Mouse (Mus musculus): ENCODE measurements around the gene Rabac1. TPM values are rescaled to one million over a fixed set of nuclear protein-coding genes. Genes with fewer than 3 reads are reported as not detected.

The Rabac1 gene
- polyA plus RNA-seq (2012) = 164 and 218 TPM in 2 replicates

DNA sequence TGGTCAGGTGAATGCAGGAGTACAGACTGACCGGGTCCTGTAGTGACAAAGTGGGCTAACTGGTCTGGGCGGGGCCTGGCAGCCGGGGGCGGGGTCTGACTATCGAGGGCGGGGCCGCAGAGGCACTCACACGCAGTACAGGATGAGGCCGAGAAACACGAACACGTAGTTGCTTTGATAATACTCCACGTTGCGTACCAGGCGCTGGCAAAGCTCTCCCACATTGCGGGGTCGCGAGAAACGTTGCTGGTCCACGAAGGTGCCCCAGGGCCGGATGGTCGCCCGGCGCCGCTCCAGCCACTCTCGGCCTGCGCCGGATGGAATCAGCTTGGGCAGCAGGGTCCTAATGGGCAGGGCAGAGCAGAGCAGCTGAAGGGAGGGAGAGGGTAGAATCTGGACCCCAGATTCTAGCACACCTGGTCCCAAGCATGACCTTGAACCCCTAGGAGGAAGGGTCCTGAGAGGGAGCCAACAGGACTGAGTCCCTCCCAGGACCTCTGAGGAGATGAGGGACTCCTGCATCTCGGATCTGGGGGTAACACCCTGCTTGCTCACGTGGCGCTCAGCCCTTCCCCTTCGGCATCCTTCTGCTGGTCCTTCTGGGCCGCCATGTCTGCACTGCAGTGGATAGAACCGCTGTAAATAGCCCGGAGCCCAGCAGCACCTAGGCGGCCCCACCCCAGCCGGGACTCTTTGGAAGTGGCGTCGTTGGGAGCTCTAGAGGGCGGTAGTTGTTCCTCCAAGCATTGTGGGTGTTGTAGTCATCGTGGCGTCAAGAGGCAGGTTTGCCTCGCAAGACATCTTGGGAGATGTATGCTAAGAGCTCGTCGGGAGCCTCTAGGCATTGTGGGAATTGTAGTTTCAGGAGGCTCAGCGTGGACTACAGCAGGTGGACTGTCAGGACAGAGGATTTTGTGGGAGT, at the start of gene Rabac1:
Gene Rabac1 (minus strand): TSS at position 783 of the 922 bp plus-strand sequence.
- no peak for TF ChIP-seq GATA1 (IDR thresholded peaks at IDR 0.05; ENCODE audit: low read length)

DNA sequence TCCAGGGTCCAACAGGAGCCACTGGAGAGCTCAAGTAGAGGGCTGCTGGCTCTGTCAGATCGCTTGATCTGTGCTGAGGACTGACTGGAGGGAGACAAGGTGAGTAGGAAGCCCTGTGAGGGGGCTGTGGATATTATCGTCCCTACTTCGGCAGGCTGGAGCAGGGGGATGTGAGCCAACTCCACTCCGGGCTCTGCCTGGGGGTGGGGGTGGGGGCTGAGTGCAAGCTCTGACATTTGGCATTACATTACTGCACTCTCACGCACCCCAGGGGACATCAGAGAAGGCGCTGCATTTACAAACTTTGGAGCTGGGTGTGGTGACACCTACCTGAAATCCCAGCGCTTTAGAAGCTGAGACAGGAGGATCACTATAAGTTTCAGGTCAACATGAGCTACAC, 39.0 kb upstream of the Rabac1 start:
- no peak for TF ChIP-seq GATA1 (IDR thresholded peaks at IDR 0.05; ENCODE audit: low read length)

- no peak for TF ChIP-seq GATA1 (IDR thresholded peaks at IDR 0.05; ENCODE audit: low read length)
Measured at GRCm38 (mm10) chr7:25010090-25010913, 37.7 kb upstream of the Rabac1 start.

- TF ChIP-seq GATA1 (IDR thresholded peaks at IDR 0.05; ENCODE audit: low read length) = no peak
Measured at GRCm38 (mm10) chr7:25009099-25009700, 36.6 kb upstream of the Rabac1 start.

- no peak for TF ChIP-seq GATA1 (IDR thresholded peaks at IDR 0.05; ENCODE audit: low read length)
Measured at GRCm38 (mm10) chr7:25008635-25009034, 36.1 kb upstream of the Rabac1 start.

DNA sequence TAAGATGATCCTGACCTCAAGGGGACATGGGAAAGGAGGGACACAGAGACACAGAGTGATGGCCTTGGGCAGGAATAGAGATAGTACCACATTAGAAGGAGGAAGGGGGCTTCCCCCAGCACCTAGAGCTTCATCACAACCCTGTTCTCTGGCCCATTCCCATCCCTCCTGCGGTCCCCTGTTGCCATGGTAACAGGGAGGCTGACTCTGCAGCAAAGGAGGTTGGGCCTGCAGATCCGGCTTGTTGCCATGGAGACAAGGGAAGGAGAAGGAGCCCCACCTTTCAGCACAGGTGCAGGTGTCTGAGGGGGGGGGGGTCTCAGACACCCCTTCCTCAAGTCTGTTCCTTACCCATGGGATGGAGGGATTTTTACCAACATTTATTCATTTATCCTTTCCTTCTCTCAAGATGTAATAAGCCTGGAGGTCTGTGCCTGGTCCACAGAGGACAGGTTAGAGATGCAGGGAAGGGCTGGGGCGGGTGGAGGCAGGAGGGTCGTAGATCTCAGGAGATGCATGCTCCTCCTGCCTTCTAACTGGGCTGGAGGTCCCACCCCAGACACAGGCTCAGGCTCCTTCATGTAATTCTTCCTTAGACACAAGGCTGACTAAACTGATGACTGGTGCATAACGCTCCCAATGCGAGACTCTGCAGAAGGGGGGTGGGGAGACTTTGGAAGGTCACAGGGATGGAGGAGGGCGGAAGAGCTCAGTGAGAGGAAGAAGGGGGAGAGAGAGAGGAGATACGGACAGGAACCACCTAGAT, 35.2 kb upstream of the Rabac1 start:
- TF ChIP-seq GATA1 (IDR thresholded peaks at IDR 0.05; ENCODE audit: low read length) = no peak

DNA sequence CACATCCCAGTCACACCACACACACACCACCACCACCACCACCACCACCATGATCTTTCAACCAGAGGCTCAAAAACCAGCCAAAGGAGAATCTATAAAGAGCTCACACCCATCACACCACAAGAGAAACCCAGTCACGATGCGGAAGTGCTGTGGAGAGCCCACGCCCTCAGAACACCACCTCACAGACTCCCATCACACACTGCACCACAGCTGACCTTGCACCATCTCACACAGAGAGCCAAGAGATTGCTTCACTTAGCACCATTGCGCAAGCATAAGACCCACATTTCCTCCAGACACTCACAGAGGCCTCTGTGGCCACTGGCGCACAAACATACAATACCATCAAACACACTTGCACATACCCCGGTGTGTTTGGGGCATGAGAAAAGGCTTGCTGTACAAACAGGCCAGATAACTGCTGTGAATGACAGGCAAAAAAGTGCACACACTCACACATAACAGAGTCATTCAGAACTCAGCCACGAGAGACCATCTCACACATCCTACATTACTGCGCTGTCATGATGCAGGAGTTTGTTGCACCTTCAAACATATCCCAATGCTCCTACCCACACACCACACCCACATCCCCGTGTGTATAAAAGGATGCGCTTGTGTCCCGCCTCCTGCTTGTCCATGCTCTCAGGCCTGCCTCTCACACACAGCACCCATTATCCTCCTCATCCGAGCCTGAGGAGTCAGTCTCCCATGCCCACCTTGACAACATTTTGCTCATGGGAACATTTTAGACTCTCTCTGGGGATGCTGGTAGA, 34.2 kb upstream of the Rabac1 start:
- no peak for TF ChIP-seq GATA1 (IDR thresholded peaks at IDR 0.05; ENCODE audit: low read length)

DNA sequence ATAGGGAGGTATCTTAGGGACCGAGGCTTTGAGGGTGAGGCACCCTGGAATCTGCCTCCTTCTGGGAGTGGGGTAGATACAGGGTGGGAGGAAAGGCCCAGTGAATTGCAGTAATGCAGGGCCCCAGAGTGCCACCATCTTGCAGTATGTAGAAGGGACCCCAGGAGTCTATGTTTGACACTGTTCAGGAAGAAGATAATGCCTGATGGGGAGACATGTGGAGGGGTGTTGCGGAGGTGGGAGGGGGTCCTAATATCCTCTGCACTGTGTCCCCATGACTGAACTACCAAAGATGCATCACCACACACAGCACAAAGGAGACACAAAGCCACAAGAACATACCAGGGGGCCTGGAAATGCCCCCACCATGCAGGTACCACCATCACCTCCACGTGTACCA, 33.6 kb upstream of the Rabac1 start:
- TF ChIP-seq GATA1 (IDR thresholded peaks at IDR 0.05; ENCODE audit: low read length) = no peak

- TF ChIP-seq GATA1 (IDR thresholded peaks at IDR 0.05; ENCODE audit: low read length) = no peak
Measured at GRCm38 (mm10) chr7:25005421-25006065, 33.0 kb upstream of the Rabac1 start, which contains the start of gene Atp1a3. TSS of gene Atp1a3 (minus strand) at chr7:25005958.

GRCm38 (mm10) chr7:25004806-25005205, 32.3 kb upstream of the Rabac1 start:
- no peak for TF ChIP-seq GATA1 (IDR thresholded peaks at IDR 0.05; ENCODE audit: low read length)

DNA sequence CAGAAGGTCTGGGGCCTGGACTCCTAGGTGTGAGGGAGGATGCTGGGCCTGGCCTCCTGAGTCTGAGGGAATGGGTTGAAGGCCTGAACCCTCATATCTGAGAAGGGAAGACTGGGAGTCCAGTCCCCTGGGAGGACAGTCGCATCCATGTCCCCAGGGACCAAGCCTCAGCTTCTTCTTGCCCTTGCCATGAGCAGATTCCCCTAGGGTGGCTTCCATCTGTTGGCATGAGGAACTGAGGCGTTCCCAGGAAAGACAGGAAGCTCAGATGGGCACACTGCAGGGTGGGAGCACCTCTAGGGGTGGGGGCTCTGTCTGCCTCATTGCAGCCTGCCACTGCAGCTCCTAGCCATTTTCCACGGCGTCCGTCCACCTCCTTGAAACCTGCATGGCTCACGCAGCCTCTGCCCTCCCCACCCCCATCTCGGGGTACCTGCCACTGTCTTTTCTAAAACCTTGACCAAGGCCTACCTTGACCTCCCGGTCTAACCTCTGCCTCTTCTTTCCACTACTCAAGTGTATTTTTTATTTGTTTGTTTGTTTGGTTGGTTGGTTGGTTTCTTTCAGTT, 31.4 kb upstream of the Rabac1 start:
- no peak for TF ChIP-seq GATA1 (IDR thresholded peaks at IDR 0.05; ENCODE audit: low read length)

GRCm38 (mm10) chr7:25003291-25003690, 30.7 kb upstream of the Rabac1 start:
- no peak for TF ChIP-seq GATA1 (IDR thresholded peaks at IDR 0.05; ENCODE audit: low read length)

- no peak for TF ChIP-seq GATA1 (IDR thresholded peaks at IDR 0.05; ENCODE audit: low read length)
Measured at GRCm38 (mm10) chr7:25000711-25001110, 28.2 kb upstream of the Rabac1 start.
